Mouse (Mus musculus) liver, embryonic 16.5 days (tissue): ENCODE measurements around the gene Cdh23. TPM values are rescaled to one million over a fixed set of nuclear protein-coding genes. Genes with fewer than 3 reads are reported as not detected.

ENCODE experiments used
- ATAC-seq: fragments of 200-750 bp; cut with Nextera tagmentation; 2 replicates; pipeline ENCODE4 v1.8.0; 2017; ENCODE audit warnings: low read depth, mild to moderate bottlenecking, moderate number of reproducible peaks, moderate library complexity
- H3K27ac ChIP-seq: fragments of 300-500 bp; sonication (generic); 2 replicates; pipeline ENCODE4 v1.5.1; 2014; ENCODE audit warnings: mild to moderate bottlenecking, low read length
- H3K27me3 ChIP-seq: fragments of 300-500 bp; sonication (generic); 2 replicates; pipeline ENCODE4 v1.6.1; 2014; ENCODE audit warnings: low read depth, low read length, mixed read lengths; ENCODE audit not compliant: control insufficient read depth, insufficient read depth
- H3K36me3 ChIP-seq: fragments of 300-500 bp; sonication (generic); 2 replicates; pipeline ENCODE4 v1.6.1; 2014; ENCODE audit warnings: mild to moderate bottlenecking; ENCODE audit not compliant: control insufficient read depth, insufficient read depth
- H3K4me1 ChIP-seq: fragments of 300-500 bp; sonication (generic); 2 replicates; pipeline ENCODE4 v1.6.1; 2014; ENCODE audit warnings: low read depth, low read length, mixed read lengths; ENCODE audit not compliant: control insufficient read depth
- H3K4me2 ChIP-seq: fragments of 300-500 bp; sonication (generic); 2 replicates; pipeline ENCODE4 v1.6.1; 2014; ENCODE audit warnings: low read depth, low read length, mixed read lengths
- H3K4me3 ChIP-seq: fragments of 300-500 bp; sonication (generic); 2 replicates; pipeline ENCODE4 v1.5.1; 2014; ENCODE audit warnings: low read depth, mild to moderate bottlenecking, low read length
- H3K9ac ChIP-seq: fragments of 300-500 bp; sonication (generic); 2 replicates; pipeline ENCODE4 v1.6.1; 2014; ENCODE audit warnings: low read depth, low read length
- H3K9me3 ChIP-seq: fragments of 300-500 bp; sonication (generic); replicated peaks from 2 replicates; pipeline ENCODE4 v1.6.1; 2016; ENCODE audit warnings: low read length; ENCODE audit not compliant: control insufficient read depth
- WGBS: fragments of 180-500 bp; shearing (Covaris S2); extraction: QIAGEN DNeasy Blood & Tissue Kit; methylation state at CpG from one replicate; pipeline ENCODE4 v1.1.7; 2014; ENCODE audit not compliant: insufficient replicate concordance; 5-methylcytosine and 5-hydroxymethylcytosine counted together
- polyA plus RNA-seq: library from polyadenylated mRNA; unstranded; fragments of >200 nt; fragmentation: Nextera tagmentation; extraction: Ambion mirVana; gene quantifications from 2 replicates; pipeline ENCODE4 v1.2.1, GENCODE M21; 2015

Cdh23 gene
- polyA plus RNA-seq, 1 experiment from 2014 or later = 0.65 TPM

- Histone ChIP-seq H3K4me1 (peaks cover 56% of the 10 kb centered on the region), H3K4me3 (peak overlapping the region; percentile 78; the same call in 1 of the 2 replicates)
- ATAC-seq = no peak
Observed at GRCm38 (mm10) chr10:60351248-60351647, 345.0 kb downstream of the Cdh23 start.

DNA sequence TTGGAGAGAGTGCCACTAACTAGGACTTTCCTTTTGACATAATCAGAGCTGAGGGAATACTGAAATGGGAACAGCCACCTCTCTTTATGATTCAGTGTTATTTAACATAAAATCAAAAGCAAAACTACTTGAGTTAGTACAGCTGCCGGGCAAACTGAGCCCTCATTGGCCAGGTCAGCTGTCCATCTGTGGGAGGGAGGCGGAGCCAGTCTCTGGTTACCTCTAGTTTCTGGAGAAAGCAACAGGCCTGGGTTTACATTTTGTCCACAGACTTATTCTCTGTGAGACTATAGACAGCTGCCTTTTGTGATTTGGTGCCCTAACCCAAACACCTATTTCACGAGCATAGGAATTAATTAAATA is 345.5 kb downstream of the Cdh23 start:
- Histone ChIP-seq H3K4me1 (peaks cover 60% of the 10 kb centered on the region), H3K27me3 (no peaks in the 10 kb centered on the region), H3K9me3 (no peaks in the 10 kb centered on the region), H3K4me3 (peak overlapping the region; percentile 78), H3K27ac (peak overlapping the region; percentile 34), H3K36me3 (no peaks in the 10 kb centered on the region), H3K4me2 (peak overlapping the region; percentile 83), H3K9ac (peak overlapping the region; percentile 39)
- WGBS = 12% methylated on average over 3 of the region's 3 CpGs
- 0 out of 2 replicates have a peak, but pooled peaks have one; percentile 20 for ATAC-seq

More at GRCm38 (mm10) chr10:60351248-60351647, 345.0 kb downstream of the Cdh23 start:
- peak overlapping the region; percentile 39 for H3K9ac ChIP-seq
- peak overlapping the region; percentile 34 for H3K27ac ChIP-seq
- 29% methylated on average over 3 of the region's 3 CpGs for whole genome bisulfite sequencing
- no peaks in the 10 kb centered on the region for H3K9me3 ChIP-seq
- H3K4me2 ChIP-seq = peak overlapping the region; percentile 83
- H3K27me3 ChIP-seq = no peaks in the 10 kb centered on the region
- no peaks in the 10 kb centered on the region for H3K36me3 ChIP-seq

- ATAC-seq = no peak
- no peaks in the 10 kb centered on the region for H3K27me3 ChIP-seq
- H3K9me3 ChIP-seq = no peaks in the 10 kb centered on the region
- 37% methylated on average over 5 of the region's 5 CpGs for WGBS
- H3K9ac ChIP-seq = peak overlapping the region; percentile 39
- peak overlapping the region; percentile 78 for H3K4me3 ChIP-seq
- peaks cover 60% of the 10 kb centered on the region for H3K4me1 ChIP-seq
- H3K4me2 ChIP-seq = peak overlapping the region; percentile 83
- H3K27ac ChIP-seq = peak overlapping the region; percentile 92
- H3K36me3 ChIP-seq = no peaks in the 10 kb centered on the region
Observed at GRCm38 (mm10) chr10:60350077-60350804, 346.0 kb downstream of the Cdh23 start.

DNA sequence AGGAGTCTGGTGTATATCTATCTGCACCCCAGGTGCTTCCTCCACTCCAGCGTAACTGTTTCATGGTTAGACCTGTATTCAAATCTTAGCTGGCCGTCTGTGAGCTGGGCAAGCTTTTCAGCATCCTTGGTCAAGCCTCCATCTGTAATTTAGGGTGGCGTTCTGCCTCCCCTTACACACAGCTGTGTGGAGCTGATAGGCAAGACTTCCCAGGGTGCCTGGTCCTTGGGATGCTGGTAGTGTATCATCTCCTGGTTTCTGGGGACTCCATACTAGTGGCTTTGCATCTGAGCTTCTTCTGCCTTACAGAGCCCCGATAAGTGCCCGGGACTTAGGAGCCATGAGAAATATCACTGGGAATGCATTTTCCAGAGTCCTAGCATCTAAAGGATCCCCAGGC is 346.6 kb downstream of the Cdh23 start:
- H3K36me3 ChIP-seq = no peaks in the 10 kb centered on the region
- no peaks in the 10 kb centered on the region for H3K9me3 ChIP-seq
- H3K27me3 ChIP-seq = no peaks in the 10 kb centered on the region
- ATAC-seq = peak; percentile 70
- WGBS = 50% methylated on average over 5 of the region's 5 CpGs
- peaks cover 60% of the 10 kb centered on the region for H3K4me1 ChIP-seq
- H3K4me3 ChIP-seq = peak overlapping the region; percentile 78
- H3K4me2 ChIP-seq = peak overlapping the region; percentile 83
- H3K9ac ChIP-seq = peak overlapping the region; percentile 90
- peak overlapping the region; percentile 92 for H3K27ac ChIP-seq

GRCm38 (mm10) chr10:60349056-60349455 is 347.2 kb downstream of the Cdh23 start:
- Histone ChIP-seq H3K27me3 (no peaks in the 10 kb centered on the region), H3K4me1 (peaks cover 60% of the 10 kb centered on the region), H3K36me3 (no peaks in the 10 kb centered on the region), H3K4me2 (peak overlapping the region; percentile 83), H3K4me3 (peak overlapping the region; percentile 78), H3K9me3 (no peaks in the 10 kb centered on the region), H3K9ac (peak overlapping the region; percentile 90), H3K27ac (peak overlapping the region; percentile 92)
- ATAC-seq = peak; percentile 20; the same call in 1 of the 2 replicates
- 35% methylated on average over 6 of the region's 6 CpGs for WGBS

DNA sequence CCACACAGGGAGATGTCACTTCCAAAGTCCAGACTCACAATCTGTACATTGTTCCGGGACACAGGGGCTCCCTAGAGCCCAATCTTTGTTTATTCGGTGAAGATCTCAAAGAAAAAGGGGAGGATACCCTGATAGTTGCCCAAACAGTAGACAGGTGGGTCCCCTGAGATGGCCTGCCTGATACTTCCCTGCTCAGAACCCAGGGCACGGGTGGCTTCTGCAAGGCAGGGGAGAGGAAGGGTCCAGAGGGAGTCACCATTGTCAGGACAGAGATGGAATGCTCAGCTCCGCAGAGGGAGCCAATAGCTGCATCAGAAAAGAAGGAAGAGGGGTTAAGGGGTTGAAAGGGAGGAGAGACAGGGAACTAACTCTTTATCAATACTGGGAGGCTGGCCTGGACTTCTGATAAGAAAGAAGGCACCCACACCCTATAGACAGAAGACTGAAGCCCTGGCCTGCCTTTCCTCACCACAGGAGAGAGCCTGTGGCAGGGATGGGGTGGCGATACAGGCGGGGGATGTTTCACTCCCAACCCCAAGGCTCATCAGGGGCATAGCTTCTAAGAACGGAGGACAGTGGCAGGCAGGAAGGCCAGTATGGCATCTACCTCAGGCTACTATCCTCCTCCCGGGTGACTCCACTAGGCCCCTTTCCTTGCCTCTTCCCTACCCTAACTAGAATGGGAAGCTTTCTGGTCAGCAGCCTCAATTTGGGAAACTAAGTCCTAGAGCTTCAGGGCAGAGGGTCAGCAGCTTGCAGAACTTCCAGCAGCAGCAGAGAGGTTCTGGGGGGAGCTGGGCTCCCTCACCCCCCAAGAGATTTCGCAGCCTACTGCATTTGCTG is 348.3 kb downstream of the Cdh23 start:
- Histone ChIP-seq H3K4me3 (peak overlapping the region; percentile 78), H3K4me2 (peak overlapping the region; percentile 83), H3K27ac (peak overlapping the region; percentile 92), H3K36me3 (no peaks in the 10 kb centered on the region), H3K9me3 (no peaks in the 10 kb centered on the region), H3K9ac (peak overlapping the region; percentile 90), H3K4me1 (peaks cover 60% of the 10 kb centered on the region), H3K27me3 (no peaks in the 10 kb centered on the region)
- peak; percentile 58 for ATAC-seq
- WGBS = 22% methylated on average over 9 of the region's 9 CpGs

GRCm38 (mm10) chr10:60346701-60347405 is 349.4 kb downstream of the Cdh23 start, which contains the start of gene Vsir:
TSS of gene Vsir (plus strand) at chr10:60346851.
- Histone ChIP-seq H3K9ac (peak within 1 kb of the TSS; percentile 90), H3K9me3 (no peaks in the 10 kb centered on the region), H3K4me2 (peak within 1 kb of the TSS; percentile 83), H3K27ac (peak within 1 kb of the TSS; percentile 92), H3K4me1 (peaks cover 55% of the 10 kb centered on the region), H3K36me3 (no peaks in the 10 kb centered on the region), H3K4me3 (peak within 1 kb of the TSS; percentile 78), H3K27me3 (no peaks in the 10 kb centered on the region)
- WGBS = under 1% methylated on average over 37 of the region's 37 CpGs
- ATAC-seq = peak; percentile 62

DNA sequence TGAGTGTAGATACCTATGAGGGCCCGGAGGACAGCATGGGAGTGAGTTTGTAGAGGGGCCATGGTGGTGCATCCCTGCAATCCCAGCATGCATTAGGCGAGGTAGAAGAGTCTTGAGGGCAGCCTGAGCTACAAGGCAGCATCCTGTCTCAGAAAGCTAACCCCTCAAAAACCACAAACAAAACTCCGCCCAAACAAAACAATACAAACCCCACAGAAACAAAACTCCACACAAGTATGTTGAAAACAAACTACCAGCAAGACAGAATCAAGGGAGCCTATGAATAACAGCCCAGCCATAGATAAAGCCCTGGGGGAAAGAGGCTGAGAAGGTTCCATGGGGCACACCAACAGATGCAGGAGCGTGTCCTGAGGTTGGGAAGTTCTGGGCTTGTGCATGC is 350.2 kb downstream of the Cdh23 start:
- H3K4me3 ChIP-seq = no peak overlapping the region; the same call in 1 of the 2 replicates
- H3K9ac ChIP-seq = no peak overlapping the region
- no peak for ATAC-seq
- H3K4me1 ChIP-seq = peaks cover 47% of the 10 kb centered on the region
- H3K27ac ChIP-seq = peak overlapping the region; percentile 57; the same call in 1 of the 2 replicates
- no peaks in the 10 kb centered on the region for H3K36me3 ChIP-seq
- 63% methylated on average over 4 of the region's 4 CpGs for WGBS
- H3K4me2 ChIP-seq = peak overlapping the region; percentile 83
- no peaks in the 10 kb centered on the region for H3K27me3 ChIP-seq
- no peaks in the 10 kb centered on the region for H3K9me3 ChIP-seq
